Mouse (Mus musculus) adrenal gland, adult (tissue): ENCODE measurements around the gene Tenm4.

ENCODE experiments used
- DNase-seq, 2 experiments: peaks; one replicate each; pipeline ENCODE4 v3.0.0; 2022 to 2023; ENCODE audit warnings: low spot score in 1 of 2; ENCODE audit not compliant: inconsistent age in 2 of 2

The Tenm4 gene

DNA sequence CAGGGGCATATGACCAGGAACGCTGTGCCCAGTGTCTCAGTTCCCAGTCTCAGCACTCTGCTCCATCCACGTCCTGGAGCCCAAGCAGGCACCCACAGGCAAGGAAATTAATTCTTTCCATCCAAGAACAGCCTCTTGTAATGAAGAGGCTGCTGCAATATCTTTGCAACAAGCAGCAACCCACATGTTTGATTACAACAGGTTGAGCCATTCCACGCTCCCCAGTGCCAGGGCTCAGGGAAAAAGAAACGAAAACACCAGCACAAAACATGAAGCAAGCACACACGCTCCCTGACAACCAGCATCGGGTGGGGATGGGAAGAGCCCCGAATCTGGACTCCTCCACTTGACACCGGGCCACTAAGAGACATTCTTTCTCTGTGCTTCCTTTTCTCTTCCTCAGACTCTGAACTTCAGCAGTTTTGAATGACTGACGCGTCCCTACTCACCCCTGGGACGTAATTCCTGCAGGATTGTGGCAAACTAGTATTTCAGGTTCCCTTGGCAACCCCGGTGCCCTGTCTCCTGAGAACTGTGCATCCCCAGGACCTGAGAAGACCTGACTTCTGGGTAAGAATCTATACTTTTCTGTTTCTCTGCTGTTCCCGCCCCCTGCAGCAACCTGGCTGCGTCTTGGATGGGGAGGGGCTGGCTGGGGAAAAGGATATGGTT, at the start of gene Tenm4:
Gene Tenm4, plus strand, starts transcription at position 323 of the 672 bp plus-strand sequence.
- DNase-seq: peak in 1 of 2 experiments; percentile 53

DNA sequence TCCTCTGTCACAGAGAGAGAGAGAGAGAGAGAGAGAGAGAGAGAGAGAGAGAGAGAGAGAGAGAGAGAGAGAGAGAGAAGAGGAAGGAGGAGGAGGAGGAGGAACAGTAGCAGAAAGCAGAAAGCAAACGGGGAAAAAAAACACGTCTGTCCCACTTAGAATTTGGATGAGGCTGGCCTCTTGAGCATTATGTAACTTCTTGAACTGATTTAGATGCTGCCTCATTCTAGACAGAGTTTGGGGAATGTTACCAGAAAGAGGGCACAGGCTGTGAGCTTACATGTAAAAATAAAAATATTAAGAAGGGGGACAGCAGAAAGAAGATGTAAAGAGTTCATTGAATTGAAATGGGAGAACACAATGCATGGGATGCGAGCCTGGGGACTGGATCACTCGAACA, 40.3 kb upstream of the Tenm4 start:
- DNase-seq: no peak

DNA sequence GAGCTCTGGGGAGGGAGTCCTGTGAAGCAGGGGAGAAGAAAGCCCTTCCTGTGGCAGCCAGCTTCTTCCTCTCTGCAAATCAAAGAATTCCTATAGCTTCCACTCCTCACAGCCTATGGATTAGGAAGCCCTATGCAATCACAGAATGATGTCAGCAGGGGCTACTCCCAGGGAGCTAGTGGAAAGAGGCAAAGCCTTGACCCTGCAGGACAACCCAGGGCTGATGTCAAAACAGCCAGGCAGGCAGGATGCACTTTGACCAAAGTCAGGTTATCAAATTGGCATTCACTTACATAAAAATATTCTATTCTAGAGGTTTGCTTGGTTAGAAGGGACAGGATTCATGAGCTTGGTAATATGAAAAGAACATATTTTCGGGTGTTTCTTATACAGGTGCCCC, 39.9 kb upstream of the Tenm4 start:
- no peak for DNase-seq

DNA sequence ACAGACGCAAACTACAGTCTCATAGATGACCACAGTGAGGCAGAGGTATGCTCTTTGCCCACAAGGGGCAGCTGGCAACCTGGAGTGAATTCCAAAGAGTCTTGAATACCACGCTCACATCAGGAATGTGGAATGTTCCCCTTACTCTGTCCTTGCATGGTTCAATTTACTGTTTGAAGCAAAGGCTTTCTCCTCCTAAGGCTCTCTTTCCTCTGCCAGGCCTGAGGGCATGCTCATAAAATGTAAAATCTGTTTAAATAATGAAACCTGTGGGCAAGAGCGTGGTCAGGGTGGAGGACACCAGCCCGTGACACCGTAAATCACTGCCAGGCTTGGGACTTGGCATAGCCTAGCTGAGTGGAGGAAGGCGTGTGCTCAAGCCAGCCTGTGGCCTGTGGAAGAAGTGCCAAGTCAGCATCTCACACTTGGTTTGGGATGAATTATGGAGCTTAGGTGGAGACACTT, 34.5 kb upstream of the Tenm4 start:
- DNase-seq: no peak

DNA sequence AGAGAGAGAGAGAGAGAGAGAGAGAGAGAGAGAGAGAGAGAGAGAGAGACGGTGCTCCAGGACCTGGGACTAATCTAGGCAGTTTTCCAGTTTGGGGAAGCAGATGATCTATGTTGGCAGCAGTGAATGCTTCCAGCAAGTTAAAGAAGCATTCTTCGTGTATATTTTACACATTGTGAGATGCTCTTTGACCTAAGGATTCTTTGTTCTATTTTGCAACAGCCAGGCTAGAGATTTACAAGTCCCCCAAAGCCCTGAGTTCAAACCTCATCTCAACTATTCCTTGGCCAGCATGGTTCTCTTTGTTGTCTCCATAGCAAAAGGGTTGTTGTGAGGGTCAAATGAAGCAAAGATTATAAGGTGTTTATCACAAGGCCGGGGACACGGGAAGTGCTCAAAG, 29.2 kb upstream of the Tenm4 start:
- DNase-seq: no peak

DNA sequence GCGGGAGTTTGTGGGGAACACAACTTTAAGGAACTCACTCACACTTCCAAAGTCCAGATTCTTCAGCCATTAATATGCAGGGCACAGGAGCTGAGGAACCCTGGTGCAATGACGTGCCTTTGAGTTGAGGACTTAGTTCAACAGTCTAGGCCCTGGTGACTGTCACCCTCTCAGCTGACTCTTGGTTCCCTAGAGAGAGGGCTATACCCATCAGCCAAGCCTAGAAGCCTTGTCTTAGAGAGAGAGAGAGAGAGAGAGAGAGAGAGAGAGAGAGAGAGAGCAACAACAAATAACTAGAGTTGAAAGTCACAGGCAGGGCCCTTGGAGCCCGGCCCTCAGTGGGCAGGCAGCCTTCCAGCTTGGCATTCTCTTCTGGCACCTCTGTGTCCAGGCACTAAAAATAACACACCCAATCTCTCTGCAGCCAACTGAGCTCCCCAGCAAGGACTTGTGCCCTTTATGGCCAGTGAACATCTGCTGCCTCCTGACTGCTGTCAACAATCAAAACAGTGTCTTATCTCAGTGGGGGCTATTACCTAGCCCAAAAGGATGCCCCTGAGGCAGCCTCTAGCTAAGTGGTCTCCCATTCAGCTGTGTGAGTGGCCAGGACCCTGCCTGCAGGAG, 28.0 kb upstream of the Tenm4 start:
- DNase-seq: peak; percentile 33 to 82

DNA sequence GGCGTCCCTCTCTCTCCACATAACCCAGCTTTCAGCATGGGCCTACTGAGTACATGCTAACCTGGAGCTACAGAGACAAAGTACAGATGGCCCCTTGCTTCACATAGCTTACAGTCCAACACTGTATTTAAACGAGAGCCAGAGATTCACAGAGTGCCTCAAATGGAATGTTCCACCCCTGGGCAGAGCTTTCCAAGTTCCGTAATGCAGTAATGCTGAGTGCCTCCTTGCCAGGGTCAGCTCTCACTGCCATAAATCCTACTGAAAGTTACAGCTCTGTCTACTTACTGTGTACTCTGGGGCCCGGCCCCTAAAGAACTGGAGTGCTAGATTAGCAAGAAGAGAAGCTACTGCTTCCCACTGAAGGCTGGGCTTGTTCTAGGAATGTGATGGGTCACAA, 23.6 kb upstream of the Tenm4 start:
- DNase-seq: peak in 1 of 2 experiments; percentile 65

DNA sequence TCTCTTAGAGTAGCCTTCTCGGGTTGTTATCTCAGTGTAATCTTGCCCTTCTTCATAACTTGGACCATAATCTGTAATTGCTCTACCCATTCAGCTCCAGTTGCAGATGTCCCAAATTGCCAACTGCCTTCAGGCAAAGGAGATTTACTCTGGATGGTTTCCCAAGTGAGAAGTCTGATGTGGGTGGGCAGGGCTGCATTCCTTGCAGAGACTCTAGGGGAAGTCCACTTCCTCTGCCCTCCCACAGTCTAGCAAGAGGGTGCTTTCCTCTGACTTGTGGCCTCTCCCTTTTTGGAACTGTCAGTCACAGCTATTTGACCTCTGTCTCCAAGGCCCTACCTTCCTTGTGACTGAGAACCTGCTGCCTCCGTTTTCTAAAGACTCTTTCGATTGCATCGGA, 22.9 kb upstream of the Tenm4 start:
- DNase-seq: no peak

DNA sequence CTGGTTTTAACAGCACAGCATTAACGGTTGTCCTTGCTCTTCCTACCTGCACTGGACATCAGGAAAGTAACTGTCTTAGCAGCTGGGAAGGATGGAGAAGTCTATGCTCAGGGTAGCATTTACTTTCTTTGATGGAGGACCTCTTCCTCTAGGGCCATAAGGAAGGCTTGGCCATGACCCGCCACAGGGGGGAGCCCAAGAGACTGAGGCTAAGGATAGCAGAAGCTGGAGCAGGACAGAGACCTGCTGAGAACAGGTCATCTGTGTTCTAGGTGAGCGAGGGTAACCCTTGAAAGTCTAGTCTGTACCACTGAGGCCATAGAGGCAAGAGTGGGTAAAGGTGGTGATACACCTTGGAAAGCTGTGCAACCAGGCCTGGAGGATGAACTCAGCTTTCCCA, 19.8 kb upstream of the Tenm4 start:
- DNase-seq: peak; percentile 45 to 89

DNA sequence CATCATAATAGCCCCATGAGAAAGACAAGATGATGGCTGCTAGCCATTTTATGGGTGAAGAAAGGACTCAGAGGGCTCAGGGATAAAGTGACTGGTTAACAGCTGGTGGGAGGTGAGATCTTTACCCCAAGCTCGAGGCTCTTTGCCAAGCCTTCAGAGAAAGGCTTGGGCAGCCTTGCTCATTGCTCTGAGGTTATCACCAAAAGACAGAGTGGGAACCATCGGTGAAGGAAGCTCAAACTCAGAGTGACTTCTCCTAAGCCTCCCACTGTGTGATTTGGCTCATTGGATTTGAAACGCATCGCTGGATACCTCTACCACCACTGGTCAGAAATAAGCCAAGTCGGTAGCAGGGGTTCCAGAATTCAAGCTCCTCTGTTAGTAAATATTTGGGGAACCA, 19.1 kb upstream of the Tenm4 start:
- DNase-seq: no peak

DNA sequence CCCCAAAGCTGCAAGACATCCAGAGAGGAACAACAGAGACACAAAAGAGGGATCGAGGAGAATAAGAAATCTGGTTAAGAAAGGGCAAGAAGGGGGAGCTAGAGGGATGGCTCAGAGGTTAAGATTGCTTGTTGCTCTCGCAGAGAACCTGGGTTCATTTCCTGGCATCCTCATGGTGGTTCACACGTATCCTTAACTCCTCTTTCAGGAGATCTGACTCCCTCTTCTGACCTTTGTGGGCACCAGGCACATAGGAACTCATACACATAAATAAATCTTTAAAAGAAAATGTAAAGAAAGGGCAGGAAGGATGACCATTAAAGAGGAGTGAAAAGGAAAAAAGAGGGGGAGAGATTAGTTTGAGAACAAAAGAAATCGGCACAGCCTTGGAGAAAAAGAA, 18.6 kb upstream of the Tenm4 start:
- DNase-seq: no peak

DNA sequence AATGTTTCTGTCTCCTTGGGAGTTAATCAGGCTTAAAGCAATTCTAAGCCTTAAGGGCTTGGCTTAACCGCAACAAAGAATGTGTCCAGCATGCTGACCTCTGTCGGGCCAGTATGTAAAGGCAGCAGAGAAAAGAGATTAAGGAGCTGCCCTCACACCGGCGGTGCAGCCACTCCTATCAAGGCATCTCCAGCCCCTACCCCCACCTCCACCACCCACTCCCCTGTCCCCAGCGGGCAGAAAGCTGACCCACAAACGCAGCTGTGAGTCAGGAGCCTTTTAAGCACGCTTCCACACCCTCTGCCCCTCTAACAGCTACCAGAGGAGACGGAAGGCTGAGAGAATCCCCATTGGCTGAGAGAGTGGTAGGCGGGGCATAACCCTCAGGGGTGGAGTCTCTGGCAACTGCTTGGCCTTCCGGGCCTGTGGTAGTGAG, 18.1 kb upstream of the Tenm4 start:
- DNase-seq: peak; percentile 46 to 80

DNA sequence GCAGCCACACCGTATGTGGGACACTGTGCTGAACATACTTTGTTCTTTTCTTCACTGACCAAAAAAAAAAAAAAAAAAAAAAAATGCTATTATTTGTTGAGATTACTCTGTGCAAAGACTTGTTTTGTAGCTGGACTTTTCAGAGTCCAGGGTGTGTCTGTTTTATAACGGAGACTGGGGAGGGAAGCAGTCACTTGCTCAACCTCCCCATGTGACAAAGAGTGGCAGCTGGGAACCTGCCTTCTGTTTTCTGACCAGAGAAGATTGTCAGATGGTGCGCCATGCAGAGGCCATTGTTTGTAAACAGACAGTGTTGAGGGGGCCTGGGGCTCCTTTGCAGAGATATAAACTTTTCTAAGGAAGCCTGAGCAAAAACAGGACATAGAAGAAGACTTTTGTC, 17.0 kb upstream of the Tenm4 start:
- DNase-seq: no peak

DNA sequence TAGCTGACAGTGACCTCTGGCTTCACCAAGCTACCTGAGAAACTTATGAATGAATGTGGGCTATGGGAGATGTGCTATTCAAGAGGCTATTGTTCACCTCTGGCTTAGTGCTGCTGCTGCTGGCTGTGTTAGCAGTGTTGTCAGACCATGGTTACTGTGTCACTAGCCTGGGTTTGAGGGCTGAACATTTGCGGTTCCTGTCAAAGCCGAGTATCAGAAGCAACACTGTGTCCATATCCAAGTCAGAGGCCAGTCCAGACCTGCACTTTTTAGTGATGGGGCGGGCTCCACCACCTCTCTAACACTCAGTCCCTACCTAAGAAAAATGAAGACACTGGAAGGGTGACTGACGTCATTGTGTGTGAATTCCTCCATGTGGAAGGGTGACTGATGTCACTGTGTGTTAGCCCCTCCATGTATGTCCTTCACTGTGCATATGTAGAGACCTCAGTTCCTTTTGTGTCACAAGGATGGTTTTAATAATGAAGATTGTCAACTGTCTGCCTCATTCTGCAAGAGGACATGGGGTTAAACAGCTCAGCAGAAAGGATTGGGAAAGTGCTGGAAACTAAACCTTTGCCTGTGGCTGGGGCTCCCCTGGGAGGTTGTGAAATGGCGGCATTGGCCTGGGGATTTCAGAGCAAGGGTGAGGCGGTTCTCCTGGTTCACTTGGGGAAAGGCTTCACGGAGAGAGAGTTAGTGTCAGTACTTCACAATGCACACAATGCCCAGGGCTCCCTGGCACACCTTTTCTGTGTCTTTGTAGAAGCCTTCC, 14.4 kb upstream of the Tenm4 start:
- DNase-seq: peak in 1 of 2 experiments; percentile 62

DNA sequence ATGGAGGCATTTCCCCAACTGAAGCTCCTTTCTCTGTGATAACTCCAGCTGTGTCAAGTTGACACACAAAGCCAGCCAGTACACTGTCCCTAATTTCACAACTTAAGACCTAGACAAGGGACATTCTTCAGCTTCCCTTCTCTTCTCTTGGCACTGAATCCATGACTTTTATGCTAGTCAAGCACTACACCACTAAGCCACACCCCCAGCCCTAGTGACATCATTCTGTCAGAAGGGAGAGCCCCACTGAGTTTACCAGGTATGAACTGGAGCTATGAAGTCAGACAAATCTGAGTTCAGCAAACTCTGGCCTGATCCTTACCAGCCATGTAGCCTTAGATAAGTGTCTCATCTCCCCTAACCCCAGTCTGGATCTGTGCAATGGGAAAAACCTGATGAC, 6.9 kb upstream of the Tenm4 start:
- no peak for DNase-seq

DNA sequence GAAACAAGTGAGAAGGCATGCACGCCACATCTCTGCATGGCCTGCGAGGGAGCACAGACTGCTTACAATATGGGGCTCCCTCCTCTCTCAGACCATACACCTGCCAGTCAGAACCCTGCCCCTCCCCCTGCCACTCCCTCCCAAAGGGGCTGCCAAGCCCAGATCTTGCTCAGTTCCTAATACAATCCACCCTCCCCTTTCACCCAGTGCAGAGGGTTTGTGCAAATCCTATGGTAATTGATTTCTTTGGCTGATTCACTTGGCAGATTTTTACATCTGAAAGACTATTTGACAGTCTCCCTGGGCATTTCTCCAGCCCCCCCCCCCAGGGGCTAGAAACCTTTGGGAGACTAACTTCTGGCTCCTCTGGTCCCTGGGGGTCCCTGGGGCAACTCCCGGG, 2.1 kb upstream of the Tenm4 start:
- DNase-seq: peak in 1 of 2 experiments; percentile 53

DNA sequence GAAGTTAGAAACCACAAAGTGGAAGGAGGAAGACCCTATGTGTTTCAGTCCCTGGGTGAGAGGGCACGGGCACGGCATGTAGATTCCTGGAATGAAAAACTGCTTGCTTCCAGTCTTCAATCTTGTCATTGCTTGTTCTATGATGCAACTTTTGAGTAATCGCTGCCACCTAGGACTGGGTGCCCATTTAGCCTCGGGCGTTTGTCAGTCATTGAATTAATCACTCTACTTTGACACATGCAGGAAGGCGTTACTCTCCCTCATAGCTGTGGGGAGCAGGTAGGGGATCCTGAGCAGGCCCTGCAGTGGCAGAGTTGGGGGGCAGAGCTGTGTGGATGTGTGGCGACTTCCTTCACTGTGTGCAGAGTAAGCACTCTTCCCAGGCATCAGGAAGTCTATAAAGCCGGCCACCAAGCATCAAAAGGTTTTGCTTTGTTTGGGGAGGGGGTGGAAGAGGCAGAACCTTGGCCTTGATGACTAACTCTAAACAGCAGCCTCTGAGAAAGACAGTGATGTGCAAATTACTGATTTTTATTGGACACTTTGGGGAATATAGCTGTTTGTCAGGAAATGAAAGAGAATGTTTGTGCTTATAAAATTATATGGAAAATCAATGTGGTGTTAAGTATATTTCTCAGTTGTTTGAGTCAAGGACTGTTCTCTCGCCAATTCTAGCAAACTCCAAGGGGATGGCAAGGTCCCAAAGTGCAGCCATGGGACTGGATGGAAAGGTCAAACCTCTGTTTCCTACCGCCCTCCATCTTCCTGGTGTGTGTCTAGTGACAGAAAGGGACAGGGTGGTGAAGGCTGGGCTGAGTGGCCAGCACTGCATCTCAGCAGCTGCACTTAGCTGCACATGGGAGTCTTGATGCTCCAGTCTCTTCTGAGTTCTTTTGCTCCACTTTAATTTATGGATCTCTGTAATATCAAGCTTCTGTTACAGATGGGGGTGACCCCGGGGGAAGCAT, 834 bp downstream of the Tenm4 start:
- peak in 1 of 2 experiments; percentile 70 for DNase-seq

DNA sequence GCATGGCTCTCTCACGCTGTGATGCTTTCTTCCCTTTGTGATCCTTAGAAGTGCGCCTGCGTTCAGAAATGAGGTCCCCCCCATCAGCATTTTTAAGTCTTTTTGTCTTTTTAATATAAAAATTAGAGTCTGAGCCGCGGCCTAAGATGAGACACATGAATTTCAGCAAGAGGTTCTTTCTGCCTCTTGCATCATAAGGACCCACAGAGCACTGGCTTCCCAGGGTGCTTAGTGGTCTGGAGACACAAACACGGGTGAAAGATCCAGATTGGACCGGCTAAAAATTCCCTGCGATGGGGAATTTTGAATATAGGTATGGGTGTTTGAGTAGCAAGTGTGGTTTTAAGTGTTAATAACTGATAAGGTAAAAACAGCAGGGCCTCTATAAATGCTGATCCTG, 5.7 kb downstream of the Tenm4 start:
- no peak for DNase-seq

DNA sequence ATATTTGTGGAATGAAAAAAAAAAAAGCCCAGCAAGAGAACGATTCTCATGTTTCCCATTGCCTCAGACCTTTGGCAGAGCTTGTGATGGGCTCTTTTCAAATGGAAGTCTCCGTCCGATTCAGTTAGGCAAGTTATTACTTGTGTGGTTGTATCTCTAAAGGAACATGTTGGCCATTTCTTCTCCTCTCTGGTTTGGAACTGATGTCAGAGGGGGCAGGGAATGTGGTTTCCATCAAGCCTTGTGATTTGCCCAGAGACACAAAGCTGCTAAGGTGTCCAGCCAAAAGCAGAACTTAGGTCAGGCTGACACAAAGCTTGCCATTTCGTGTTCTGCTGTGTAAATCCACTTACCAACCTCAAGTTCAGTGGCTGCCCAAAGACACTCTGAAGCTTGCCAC, 10.7 kb downstream of the Tenm4 start:
- DNase-seq: no peak

DNA sequence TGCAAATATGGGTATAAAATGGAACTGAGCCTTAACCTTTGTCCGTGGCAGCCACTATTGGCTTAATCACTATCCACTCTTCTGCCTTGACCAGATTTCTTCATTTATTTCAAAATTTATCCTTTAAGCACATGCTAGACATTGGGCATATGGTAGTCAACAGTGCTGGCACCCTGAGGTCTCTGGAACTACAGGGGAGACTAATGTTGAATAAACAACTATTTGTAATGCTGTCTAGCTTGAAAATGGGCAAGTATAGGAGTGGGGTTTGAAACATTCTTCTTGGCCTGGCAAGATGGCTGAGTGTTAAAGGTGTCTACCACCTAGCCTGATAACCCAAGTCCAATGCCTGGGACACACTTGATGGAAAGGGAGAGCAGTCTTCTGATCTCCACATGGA, 12.1 kb downstream of the Tenm4 start:
- DNase-seq: no peak

DNA sequence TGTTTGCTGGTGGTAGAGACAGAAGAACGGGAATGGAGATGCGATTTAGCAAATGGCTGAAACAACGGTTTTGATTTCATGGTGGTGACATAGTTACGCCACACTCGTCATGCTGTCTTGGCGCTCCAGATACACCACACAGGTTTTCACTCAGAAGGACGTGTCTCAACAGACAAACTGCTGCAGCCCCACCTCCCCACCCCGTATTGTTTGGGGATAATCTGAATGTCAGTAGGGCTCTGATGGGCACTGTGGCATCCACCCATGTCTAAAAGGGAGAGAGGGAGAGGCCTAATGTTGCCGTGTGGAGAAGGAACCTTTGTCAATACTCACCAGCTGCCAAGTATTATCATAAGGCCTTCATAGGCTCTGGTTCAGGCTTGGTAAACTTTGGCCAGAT, 14.4 kb downstream of the Tenm4 start:
- no peak for DNase-seq
